Mouse (Mus musculus): ENCODE measurements around the gene Grip1.

- TF ChIP-seq CTCF (IDR thresholded peaks at IDR 0.05; ENCODE audit: low read depth) = no peak
- no peak for TF ChIP-seq EP300 (IDR thresholded peaks at IDR 0.05; ENCODE audit: low read depth)
Measured at GRCm38 (mm10) chr10:119534852-119535251, 81.2 kb downstream of the Grip1 start.

All from heart, postnatal 0 days (tissue).